Mouse (Mus musculus) embryonic fibroblast, embryonic 13.5 days (primary cell): ENCODE data around the gene Fam69a.

ENCODE experiments used
- CTCF ChIP-seq: IDR thresholded peaks from 2 replicates; pipeline ENCODE4 v1.5.1; 2011; ENCODE audit warnings: mild to moderate bottlenecking, control low read depth, low read length, moderate library complexity, borderline replicate concordance; ENCODE audit not compliant: insufficient read depth
- POLR2A ChIP-seq: IDR thresholded peaks from 2 replicates; pipeline ENCODE4 v1.6.1; 2011; ENCODE audit warnings: low read depth, mild to moderate bottlenecking, control low read depth, low read length, moderate library complexity

- TF ChIP-seq POLR2A: no peak
- no peak for TF ChIP-seq CTCF
Measured at GRCm38 (mm10) chr5:107977640-107978288, 9.1 kb downstream of the Fam69a start.
